Mouse (Mus musculus) liver, embryonic 14.5 days (tissue): ENCODE measurements at regions not wholly inside any gene's neighbourhood (a gene's known extent, or its start where the extent isn't known, plus 50 kb on each side); places are given as distances from the start of the nearest gene placed in this dataset.

Experiments
- CTCF ChIP-seq: IDR thresholded peaks from 2 replicates; pipeline ENCODE4 v1.5.1; 2016; ENCODE audit warnings: antibody characterized with exemption, low read depth, control low read depth
- EP300 ChIP-seq: IDR thresholded peaks from 2 replicates; pipeline ENCODE4 v1.6.1; 2016; ENCODE audit warnings: antibody characterized with exemption, low read depth

- no peak for TF ChIP-seq EP300
- peak; percentile 85 for TF ChIP-seq CTCF
Observed at GRCm38 (mm10) chr11:117043524-117043923, 71.4 kb upstream of the Sec14l1 start.
